Mouse (Mus musculus) forebrain, postnatal 0 days (tissue): ENCODE measurements at regions not wholly inside any gene's neighbourhood (a gene's known extent, or its start where the extent isn't known, plus 50 kb on each side); places are given as distances from the start of the nearest gene placed in this dataset.
"Not testable (repeated sequence)": the region's sequence is repeated elsewhere in the genome, so short reads cannot be mapped to it uniquely, and the experiment has no call there.

Experiments
- ATAC-seq: fragments of 200-750 bp; cut with Nextera tagmentation; 2 replicates; pipeline ENCODE4 v1.8.0; 2017; ENCODE audit warnings: mild to moderate bottlenecking, moderate library complexity
- DNase-seq: peaks from one replicate; pipeline ENCODE4 v3.0.0-alpha.2; 2015
- H3K27ac ChIP-seq: fragments of 300-500 bp; sonication (generic); 2 replicates; pipeline ENCODE4 v1.5.1; 2014; ENCODE audit warnings: low read depth, mild to moderate bottlenecking, antibody characterized with exemption, low read length, moderate library complexity, mixed read lengths
- H3K27me3 ChIP-seq: fragments of 300-500 bp; sonication (generic); 2 replicates; pipeline ENCODE4 v1.6.1; 2014; ENCODE audit warnings: mild to moderate bottlenecking, low read length, mixed read lengths; ENCODE audit not compliant: insufficient read depth
- H3K36me3 ChIP-seq: fragments of 300-500 bp; sonication (generic); 2 replicates; pipeline ENCODE4 v1.6.1; 2014; ENCODE audit warnings: mild to moderate bottlenecking, moderate library complexity; ENCODE audit not compliant: insufficient read depth
- H3K4me1 ChIP-seq: fragments of 300-500 bp; sonication (generic); 2 replicates; pipeline ENCODE4 v1.6.1; 2014; ENCODE audit warnings: antibody characterized with exemption; ENCODE audit not compliant: insufficient read depth
- H3K4me2 ChIP-seq: fragments of 300-500 bp; sonication (generic); 2 replicates; pipeline ENCODE4 v1.6.1; 2014; ENCODE audit warnings: low read depth, mild to moderate bottlenecking, moderate library complexity
- H3K4me3 ChIP-seq: fragments of 300-500 bp; sonication (generic); 2 replicates; pipeline ENCODE4 v1.5.1; 2014; ENCODE audit warnings: low read depth, low read length, mixed read lengths
- H3K9ac ChIP-seq: fragments of 300-500 bp; sonication (generic); 2 replicates; pipeline ENCODE4 v1.6.1; 2014; ENCODE audit warnings: mild to moderate bottlenecking
- H3K9me3 ChIP-seq: fragments of 300-500 bp; sonication (generic); 2 replicates; pipeline ENCODE4 v1.6.1; 2016; ENCODE audit warnings: low read length
- CTCF ChIP-seq: sonication (generic); IDR thresholded peaks from 2 replicates; pipeline ENCODE4 v1.5.1; 2016; ENCODE audit warnings: antibody characterized with exemption, control low read depth, low read depth
- WGBS: fragments of 180-500 bp; shearing (Covaris S2); extraction: QIAGEN DNeasy Blood & Tissue Kit; methylation state at CpG from one replicate; pipeline ENCODE4 v1.1.7; 2014; 5-methylcytosine and 5-hydroxymethylcytosine counted together

DNA sequence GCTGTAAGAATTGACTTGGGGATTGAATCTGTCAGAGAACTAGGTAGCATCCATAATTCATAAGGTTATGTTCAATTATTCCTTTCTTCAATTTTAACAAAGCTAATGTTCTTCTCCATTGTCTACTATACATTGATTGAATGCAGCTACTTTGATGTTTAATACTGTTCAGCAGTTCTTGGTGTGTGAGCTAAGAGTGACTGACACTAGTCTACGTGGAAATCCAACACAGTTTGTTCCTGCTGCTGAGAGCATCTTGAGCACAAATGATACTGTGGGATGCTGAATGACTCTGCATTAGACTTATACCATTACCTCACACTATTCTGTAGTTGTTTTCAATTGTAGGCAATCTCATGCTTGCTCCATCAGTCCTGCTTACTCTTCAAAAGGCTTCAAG, 249.4 kb upstream of the Akr1e1 start:
- DNase-seq (no peak), ATAC-seq (peak; percentile 59; the same call in 1 of the 2 replicates)
- Histone ChIP-seq H3K4me1 (no peaks in the 10 kb centered on the region), H3K4me3 (no peak overlapping the region), H3K9ac (no peak overlapping the region), H3K36me3 (no peaks in the 10 kb centered on the region), H3K4me2 (no peak overlapping the region), H3K27ac (no peak overlapping the region), H3K9me3 (no peaks in the 10 kb centered on the region), H3K27me3 (no peaks in the 10 kb centered on the region)
- 53% methylated on average over 1 of the region's 1 CpGs for whole genome bisulfite sequencing
- TF ChIP-seq CTCF = no peak

GRCm38 (mm10) chr13:4839481-4839880, 230.5 kb upstream of the Akr1e1 start:
- not testable (repeated sequence) for H3K9ac ChIP-seq, H3K4me3 ChIP-seq, ATAC-seq, H3K27me3 ChIP-seq, H3K27ac ChIP-seq, H3K4me2 ChIP-seq, H3K36me3 ChIP-seq, H3K9me3 ChIP-seq, H3K4me1 ChIP-seq, DNase-seq
- WGBS = 88% methylated on average over 2 of the region's 2 CpGs

DNA sequence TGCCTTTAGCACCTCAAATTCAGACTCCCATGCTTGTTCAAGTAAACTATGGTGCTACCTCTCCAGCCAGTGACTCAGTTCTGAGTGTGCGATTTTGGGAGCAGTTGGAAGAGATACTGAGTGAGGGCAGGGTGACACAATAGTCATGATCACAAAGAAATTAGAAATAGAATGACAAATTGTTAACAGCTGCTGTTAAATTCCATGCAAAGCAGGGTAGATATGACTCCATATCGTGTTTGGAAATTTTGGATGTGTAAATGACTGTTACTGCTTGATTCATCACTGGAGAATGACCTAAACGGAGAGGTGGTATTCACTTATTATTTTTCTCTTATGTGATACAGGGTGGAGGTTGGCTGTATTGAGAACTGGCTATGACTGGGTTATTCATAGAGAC, 217.8 kb upstream of the Akr1e1 start:
- no peak for TF ChIP-seq CTCF
- ATAC-seq = no peak
- Histone ChIP-seq H3K4me3 (no peak overlapping the region), H3K9ac (no peak overlapping the region), H3K27me3 (no peaks in the 10 kb centered on the region), H3K36me3 (no peaks in the 10 kb centered on the region), H3K4me2 (no peak overlapping the region), H3K4me1 (no peaks in the 10 kb centered on the region), H3K27ac (no peak overlapping the region), H3K9me3 (no peaks in the 10 kb centered on the region)
- WGBS = 89% methylated on average over 3 of the region's 3 CpGs
- no peak for DNase-seq

GRCm38 (mm10) chr13:4825749-4826148, 216.8 kb upstream of the Akr1e1 start:
- 83% methylated on average over 1 of the region's 1 CpGs for WGBS
- not testable (repeated sequence) for H3K4me2 ChIP-seq, H3K4me3 ChIP-seq, H3K9ac ChIP-seq, H3K36me3 ChIP-seq, DNase-seq, H3K9me3 ChIP-seq, H3K4me1 ChIP-seq, H3K27ac ChIP-seq, H3K27me3 ChIP-seq, ATAC-seq

- H3K4me1 ChIP-seq = no peaks in the 10 kb centered on the region
- H3K27me3 ChIP-seq = no peaks in the 10 kb centered on the region
- WGBS = 90% methylated on average over 2 of the region's 2 CpGs
- H3K36me3 ChIP-seq = no peaks in the 10 kb centered on the region
- H3K4me3 ChIP-seq = no peak overlapping the region
- no peak overlapping the region for H3K4me2 ChIP-seq
- no peak overlapping the region for H3K9ac ChIP-seq
- no peak for TF ChIP-seq CTCF
- H3K9me3 ChIP-seq = no peaks in the 10 kb centered on the region
- no peak for ATAC-seq
- no peak overlapping the region for H3K27ac ChIP-seq
- no peak for DNase-seq
Observed at GRCm38 (mm10) chr13:4806876-4807275, 197.9 kb upstream of the Akr1e1 start.

DNA sequence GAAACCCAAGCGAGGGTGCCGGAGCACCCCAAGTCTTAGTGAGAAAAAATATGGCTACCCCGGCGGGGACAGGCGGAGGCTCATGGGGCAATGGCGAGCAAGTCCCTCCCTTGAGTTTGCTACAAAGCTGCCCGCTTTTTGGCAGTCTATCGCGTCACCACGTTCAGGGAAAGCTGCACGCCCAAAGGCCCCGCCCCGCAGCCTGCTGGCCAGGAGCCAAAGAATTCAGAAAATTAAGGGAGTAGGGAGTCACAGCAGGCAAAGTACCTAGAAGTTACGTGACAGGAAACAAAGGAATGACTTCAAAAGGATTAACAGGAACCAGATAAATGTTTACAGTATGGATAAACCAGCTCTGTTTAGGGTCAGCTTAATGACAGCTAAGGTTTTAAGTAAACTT, 191.7 kb upstream of the Akr1e1 start:
- TF ChIP-seq CTCF = no peak
- no peaks in the 10 kb centered on the region for H3K36me3 ChIP-seq
- 91% methylated on average over 14 of the region's 14 CpGs for WGBS
- no peaks in the 10 kb centered on the region for H3K27me3 ChIP-seq
- H3K9me3 ChIP-seq = peaks cover 5% of the 10 kb centered on the region; the same call in 1 of the 2 replicates
- no peak for DNase-seq
- H3K4me3 ChIP-seq = no peak overlapping the region
- H3K4me1 ChIP-seq = no peaks in the 10 kb centered on the region
- H3K27ac ChIP-seq = no peak overlapping the region
- H3K4me2 ChIP-seq = no peak overlapping the region
- no peak for ATAC-seq
- H3K9ac ChIP-seq = no peak overlapping the region

- H3K4me2 ChIP-seq = no peak overlapping the region
- H3K4me3 ChIP-seq = no peak overlapping the region
- 64% methylated on average over 2 of the region's 2 CpGs for WGBS
- no peak overlapping the region for H3K27ac ChIP-seq
- no peaks in the 10 kb centered on the region for H3K36me3 ChIP-seq
- no peaks in the 10 kb centered on the region for H3K27me3 ChIP-seq
- H3K9me3 ChIP-seq = no peaks in the 10 kb centered on the region
- TF ChIP-seq CTCF = no peak
- ATAC-seq (no peak), DNase-seq (no peak)
- H3K9ac ChIP-seq = no peak overlapping the region
- no peaks in the 10 kb centered on the region for H3K4me1 ChIP-seq
Observed at GRCm38 (mm10) chr13:4791139-4791538, 182.2 kb upstream of the Akr1e1 start.

DNA sequence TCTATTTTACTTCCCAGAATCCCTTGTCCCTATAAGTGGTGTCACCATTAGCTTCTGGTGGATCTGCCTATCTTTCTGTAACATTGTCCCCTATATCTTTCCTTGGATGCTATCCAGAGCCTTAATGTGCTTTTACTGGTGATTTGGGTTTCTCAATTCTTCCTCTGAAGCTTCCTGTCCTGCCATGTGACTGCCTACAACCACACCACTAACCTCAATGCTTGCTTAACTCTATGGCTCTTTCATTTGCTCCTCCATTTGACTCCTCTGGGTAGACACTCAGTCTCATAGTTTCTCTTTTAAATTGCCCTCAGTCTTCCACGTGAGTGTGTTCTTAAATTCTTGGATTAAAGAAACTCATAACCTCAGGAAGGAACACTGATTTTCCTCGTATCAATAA, 181.4 kb upstream of the Akr1e1 start:
- H3K9ac ChIP-seq = no peak overlapping the region
- no peak overlapping the region for H3K4me3 ChIP-seq
- H3K4me2 ChIP-seq = no peak overlapping the region
- TF ChIP-seq CTCF = no peak
- ATAC-seq = no peak
- WGBS = 78% methylated on average over 2 of the region's 2 CpGs
- H3K36me3 ChIP-seq = no peaks in the 10 kb centered on the region
- H3K4me1 ChIP-seq = no peaks in the 10 kb centered on the region
- no peaks in the 10 kb centered on the region for H3K9me3 ChIP-seq
- H3K27ac ChIP-seq = no peak overlapping the region
- DNase-seq = no peak
- H3K27me3 ChIP-seq = no peaks in the 10 kb centered on the region
